Comparison of ENCODE assay signal across 15 mouse cellular contexts in genomic region chr6:124937493-124937892, GRCm38 (mm10). TPM values are rescaled to one million over a fixed set of nuclear protein-coding genes. Genes with fewer than 3 reads are reported as not detected.
DNase-seq lines count a peak whose midpoint lies in the region; TF ChIP-seq lines count a peak whose summit lies in the region.
"Had no signal": no experiment of that assay in that cellular context is flagged by ENCODE, and none has a peak within 500 bp of the region (broad histone marks: within the 10 kb centered on the region; RNA-seq: fewer than 3 reads in every experiment).

No protein-coding gene starts in this region.

- no peak overlapping the region for H3K4me3 ChIP-seq in cerebellum, adult 2 months (replicated peaks; ENCODE audit: insufficient read depth, low read depth, low read length)
- no peak overlapping the region for H3K4me3 ChIP-seq in layer of hippocampus, adult 2 months
- H3K4me3 ChIP-seq: embryonic facial prominence, embryonic 12.5 days; forebrain, embryonic 12.5 days; heart, embryonic 13.5 days had no signal

- TF ChIP-seq POLR2A in cerebellum, adult 2 months (IDR thresholded peaks at IDR 0.05; ENCODE audit: borderline replicate concordance, insufficient read depth, low read length), result no peak

- 0 out of 2 replicates have a peak overlapping the region, but pooled peaks have one; percentile 26 for H3K27ac ChIP-seq in cerebellum, adult 2 months (ENCODE audit: insufficient read depth, low read length)
- peak overlapping the region; percentile 39 for H3K27ac ChIP-seq in layer of hippocampus, adult 2 months
- H3K27ac ChIP-seq: embryonic facial prominence, embryonic 12.5 days; forebrain, embryonic 12.5 days; heart, embryonic 13.5 days had no signal

- no peaks in the 10 kb centered on the region for H3K27me3 ChIP-seq in cerebellum, adult 2 months (ENCODE audit: control insufficient read depth, insufficient read depth, low read length)
- H3K27me3 ChIP-seq: embryonic facial prominence, embryonic 12.5 days; forebrain, embryonic 12.5 days; heart, embryonic 13.5 days had no signal

- 71% methylated on average over 2 of the region's 2 CpGs for whole genome bisulfite sequencing in cerebellum, adult 2 months

- H3K4me1 ChIP-seq in cerebellum, adult 2 months (ENCODE audit: control insufficient read depth, insufficient read depth, low read length), result peaks cover 33% of the 10 kb centered on the region

- peak in 1 of 2 experiments; percentile 20 for DNase-seq in cerebellum, adult 2 months
- DNase-seq in cerebellum, postnatal 14 days, result no peak
- DNase-seq in layer of hippocampus, adult 2 months (ENCODE audit: low spot score in 2 of 2), result no peak
- DNase-seq in layer of hippocampus, postnatal 10 days (ENCODE audit: low spot score in 2 of 2), result no peak
- DNase-seq in lung, postnatal 25 days (ENCODE audit: low spot score), result peak; percentile 36
- DNase-seq in right cerebral cortex, adult 2 months (ENCODE audit: low spot score in 2 of 2), result no peak
- DNase-seq in c-Kit-positive CD71-positive TER-119-positive erythroid progenitor cells, embryonic 14.5 days (ENCODE audit: low spot score), result no peak
- DNase-seq: adrenal gland, postnatal 10 days; B cell, adult 2 months; gastrocnemius, postnatal 25 days; heart, postnatal 36 days had no signal

- TF ChIP-seq CTCF in cerebellum, adult 2 months (IDR thresholded peaks at IDR 0.05; ENCODE audit: borderline replicate concordance, insufficient read depth, low read depth, low read length), result no peak
- no peak for TF ChIP-seq CTCF in layer of hippocampus, adult 2 months (conservative IDR thresholded peaks at IDR 0.05)

RNA-seq across cellular contexts. Expression of gene Mlf2, which starts 6.3 kb away (rescaled TPM):
- 669 and 677 TPM in 2 replicates for polyA plus RNA-seq in cerebellum, adult 2 months (2012; rRNA removed)
- 100 to 1,000 TPM; 627 to 642 TPM for total RNA-seq in layer of hippocampus, adult 2 months (2021)
- total RNA-seq in layer of hippocampus, postnatal 10 days (2021), result 100 to 1,000 TPM; 609 to 620 TPM

RNA-seq across cellular contexts. Expression of gene Ptms, which starts 17.6 kb away (rescaled TPM):
- 958 and 983 TPM in 2 replicates for polyA plus RNA-seq in cerebellum, adult 2 months (2012; rRNA removed)
- total RNA-seq in layer of hippocampus, adult 2 months (2021), result 1,000 to 10,000 TPM in 1 of 2 experiments, 100 to 1,000 TPM in 1; 991 to 1,057 TPM
- 1,000 to 10,000 TPM; 1,413 to 1,419 TPM for total RNA-seq in layer of hippocampus, postnatal 10 days (2021)

RNA-seq across cellular contexts. Expression of gene Lag3, which starts 26.0 kb away (rescaled TPM):
- 1.5 TPM in 2 replicates for polyA plus RNA-seq in cerebellum, adult 2 months (2012; rRNA removed)
- 1 to 10 TPM; 1.3 to 1.7 TPM for total RNA-seq in layer of hippocampus, adult 2 months (2021)
- total RNA-seq in layer of hippocampus, postnatal 10 days (2021), result 1 to 10 TPM; 1.2 to 2.1 TPM

RNA-seq across cellular contexts. Expression of gene Cops7a, which starts 27.8 kb away (rescaled TPM):
- 276 and 289 TPM in 2 replicates for polyA plus RNA-seq in cerebellum, adult 2 months (2012; rRNA removed)
- total RNA-seq in layer of hippocampus, adult 2 months (2021), result 100 to 1,000 TPM; 136 to 151 TPM
- total RNA-seq in layer of hippocampus, postnatal 10 days (2021), result 100 to 1,000 TPM in 1 of 2 experiments, 10 to 100 TPM in 1; 97.7 to 101 TPM

RNA-seq across cellular contexts. Expression of gene Cd4, which starts 49.5 kb away (rescaled TPM):
- 0.05 and 0.26 TPM in 2 replicates for polyA plus RNA-seq in cerebellum, adult 2 months (2012; rRNA removed)
- total RNA-seq in layer of hippocampus, adult 2 months (2021), result under 1 TPM; 0.18 to 0.47 TPM
- 1 to 10 TPM in 1 of 2 experiments, under 1 TPM in 1; 0.62 to 1.0 TPM for total RNA-seq in layer of hippocampus, postnatal 10 days (2021)
- total RNA-seq: MEL had no signal
- polyA plus RNA-seq: heart, embryonic 13.5 days had no signal
